Mouse (Mus musculus) cerebellum, adult 18-20 months (tissue): ENCODE results near the gene Fzr1.
A peak's percentile ranks its signal among the peaks of the same experiment; 100 is the strongest.

ENCODE experiments used
- DNase-seq, 2 experiments: peaks; one replicate each; pipeline ENCODE4 v3.0.0; 2021

Fzr1 gene

DNA sequence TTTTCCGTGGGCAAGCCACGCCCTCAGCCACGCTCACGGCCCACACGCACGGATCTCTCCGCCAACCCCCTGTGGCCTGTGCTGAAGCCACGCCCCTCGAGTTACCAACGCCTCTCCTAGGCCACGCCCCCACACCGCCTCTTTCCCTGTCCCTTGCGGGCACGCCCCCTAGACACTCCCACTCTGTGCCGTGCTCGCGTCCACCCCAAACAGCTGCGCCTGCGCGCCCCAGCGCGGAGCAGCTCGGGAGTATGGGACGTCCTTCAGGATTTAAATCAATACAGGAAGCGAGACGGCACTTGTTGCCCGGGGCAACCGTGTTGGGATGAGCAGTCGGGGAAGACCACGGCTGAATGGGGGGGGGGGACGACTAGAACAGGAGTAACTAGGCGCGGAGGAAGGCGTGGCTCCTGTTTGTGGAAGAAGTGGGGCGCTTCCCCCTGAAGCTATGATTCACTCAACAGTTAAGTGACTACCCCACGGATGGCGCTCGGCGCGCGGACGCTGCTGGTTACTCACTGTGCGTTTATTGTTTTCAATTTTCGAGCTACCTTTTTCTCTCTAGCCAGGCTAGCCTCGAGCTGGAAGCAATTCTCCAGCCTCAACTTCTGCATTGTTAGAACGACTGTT is 352 bp upstream of the Fzr1 start:
- peak; percentile 100 for DNase-seq

GRCm38 (mm10) chr10:81377362-81377664 is 1.0 kb downstream of the Fzr1 start:
- no peak for DNase-seq

- DNase-seq, result no peak
Measured at GRCm38 (mm10) chr10:81376561-81377361, 1.6 kb downstream of the Fzr1 start.

- no peak for DNase-seq
Measured at GRCm38 (mm10) chr10:81375322-81375721, 3.0 kb downstream of the Fzr1 start.

GRCm38 (mm10) chr10:81367207-81367495 is 11.2 kb downstream of the Fzr1 start:
- DNase-seq, result no peak

DNA sequence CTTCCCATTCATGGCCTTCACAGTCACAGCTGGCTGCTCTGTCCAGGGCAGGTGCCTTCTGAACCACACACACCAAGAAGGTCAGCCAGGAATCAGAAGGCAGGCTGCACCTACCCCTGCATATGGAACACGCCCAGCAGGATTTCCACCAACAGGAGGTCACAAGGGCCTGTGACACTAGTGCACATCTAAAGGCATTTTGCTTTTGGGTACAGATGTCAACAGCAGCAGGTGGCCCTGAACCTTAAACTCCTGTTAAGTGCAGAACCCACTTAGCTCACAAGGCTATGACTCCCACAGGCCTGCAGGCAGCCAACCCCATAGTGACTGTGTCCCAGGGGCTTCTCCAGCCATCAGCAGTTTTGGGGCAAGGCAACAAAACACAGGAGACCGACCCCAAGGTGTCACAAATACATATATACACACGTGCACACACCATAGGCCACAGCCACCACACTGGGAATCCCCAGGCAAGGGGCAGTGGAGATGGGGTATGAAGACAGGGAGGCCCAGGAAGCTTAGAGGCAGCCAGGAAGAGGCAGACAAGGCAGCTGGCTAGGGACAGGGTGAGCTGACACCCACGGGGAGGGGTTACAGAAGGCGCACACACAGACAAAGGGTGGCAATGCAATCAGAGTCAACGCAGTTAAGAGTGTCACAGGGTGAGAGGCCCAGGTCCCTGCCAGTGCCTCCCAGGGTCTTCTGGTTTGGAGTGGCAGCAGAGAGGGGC is 11.7 kb downstream of the Fzr1 start:
- no peak for DNase-seq

DNA sequence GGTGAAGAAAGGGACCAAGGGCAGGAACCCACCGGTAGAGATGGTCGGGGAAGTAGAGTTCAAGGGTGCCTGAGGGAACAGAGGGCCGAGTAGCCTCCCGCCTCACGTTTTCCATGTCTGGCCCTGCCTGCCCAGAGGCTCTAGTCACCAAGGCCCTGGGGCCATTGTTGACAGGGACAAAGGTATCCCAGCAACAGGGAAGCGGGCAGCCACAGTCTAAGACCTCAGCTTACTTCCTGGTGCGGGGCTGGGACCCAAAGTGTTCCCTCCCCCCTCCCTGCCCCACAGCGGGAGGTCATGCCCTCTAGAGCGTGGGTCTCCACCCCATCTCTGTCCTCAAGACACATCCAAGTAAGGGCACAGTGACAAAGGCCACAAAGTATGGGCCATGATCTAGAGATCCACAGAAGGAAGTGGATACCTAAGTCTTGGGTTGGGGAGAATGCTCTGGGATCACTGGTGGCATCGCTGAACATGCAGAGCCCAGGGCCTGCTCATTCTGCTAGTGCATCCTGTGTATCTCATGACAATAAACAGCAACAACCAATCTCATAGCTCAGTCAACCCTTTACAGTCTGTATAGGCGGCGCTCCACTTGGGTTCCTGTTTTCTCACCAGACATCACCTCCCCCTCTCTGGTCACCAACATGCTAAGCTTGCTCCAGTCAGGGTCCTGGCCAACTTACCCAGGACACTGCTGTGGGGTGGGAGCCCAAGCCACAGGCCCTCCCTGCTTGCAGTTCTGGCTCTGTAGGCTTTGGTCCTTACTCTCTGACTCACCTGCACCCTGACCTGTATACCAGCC is 12.4 kb downstream of the Fzr1 start, which contains the start of gene 4930404N11Rik:
TSS of gene 4930404N11Rik (minus strand) at position 145 of the 805 bp plus-strand sequence.
- DNase-seq, result no peak

DNA sequence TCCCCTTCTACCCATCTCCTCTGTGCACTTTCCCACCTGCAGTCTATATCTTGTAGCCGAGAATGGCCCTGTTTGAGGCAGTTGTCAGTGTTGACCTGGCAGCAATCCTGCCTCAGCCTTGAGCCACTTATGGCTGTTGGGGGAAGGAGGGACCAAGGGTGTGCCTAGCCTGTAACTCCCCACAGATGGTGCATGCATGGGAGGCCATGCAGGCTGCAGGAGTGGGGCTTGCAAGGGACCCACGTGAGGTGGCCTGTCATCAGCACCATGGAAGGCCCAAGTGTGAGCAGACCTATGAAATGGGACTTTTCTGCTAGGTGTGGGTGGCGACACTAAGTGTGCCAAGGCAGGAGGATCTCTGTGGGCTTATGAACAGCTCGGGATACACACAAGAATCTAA is 13.2 kb downstream of the Fzr1 start:
- DNase-seq, result no peak

GRCm38 (mm10) chr10:81364666-81365065 is 13.7 kb downstream of the Fzr1 start:
- no peak for DNase-seq

GRCm38 (mm10) chr10:81363436-81364346 is 14.6 kb downstream of the Fzr1 start:
- DNase-seq, result no peak

GRCm38 (mm10) chr10:81362336-81362949 is 15.9 kb downstream of the Fzr1 start:
- DNase-seq, result no peak

- no peak for DNase-seq
Measured at GRCm38 (mm10) chr10:81360721-81361120, 17.6 kb downstream of the Fzr1 start.

DNA sequence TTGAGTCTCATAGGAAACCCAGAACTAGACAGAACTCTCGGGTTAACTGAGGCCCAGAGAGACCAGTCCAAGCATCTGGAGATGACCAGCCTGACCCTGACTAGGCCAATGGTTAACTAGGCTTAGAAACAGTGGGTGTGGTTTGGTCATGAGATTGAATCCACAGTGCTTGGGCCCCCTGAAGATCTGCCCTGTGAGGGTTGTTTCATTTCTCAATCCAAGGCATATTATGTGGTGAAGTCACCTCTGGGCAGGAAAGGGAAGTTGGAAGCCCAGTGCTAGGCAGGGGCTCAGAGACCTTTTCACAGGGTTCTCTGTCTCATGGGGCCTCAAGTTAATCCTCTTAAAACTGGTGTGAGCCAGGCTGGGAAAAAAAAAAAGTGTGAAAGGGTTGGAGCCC is 19.5 kb downstream of the Fzr1 start:
- no peak for DNase-seq

- no peak for DNase-seq
Measured at GRCm38 (mm10) chr10:81358209-81358608, 20.1 kb downstream of the Fzr1 start.

DNA sequence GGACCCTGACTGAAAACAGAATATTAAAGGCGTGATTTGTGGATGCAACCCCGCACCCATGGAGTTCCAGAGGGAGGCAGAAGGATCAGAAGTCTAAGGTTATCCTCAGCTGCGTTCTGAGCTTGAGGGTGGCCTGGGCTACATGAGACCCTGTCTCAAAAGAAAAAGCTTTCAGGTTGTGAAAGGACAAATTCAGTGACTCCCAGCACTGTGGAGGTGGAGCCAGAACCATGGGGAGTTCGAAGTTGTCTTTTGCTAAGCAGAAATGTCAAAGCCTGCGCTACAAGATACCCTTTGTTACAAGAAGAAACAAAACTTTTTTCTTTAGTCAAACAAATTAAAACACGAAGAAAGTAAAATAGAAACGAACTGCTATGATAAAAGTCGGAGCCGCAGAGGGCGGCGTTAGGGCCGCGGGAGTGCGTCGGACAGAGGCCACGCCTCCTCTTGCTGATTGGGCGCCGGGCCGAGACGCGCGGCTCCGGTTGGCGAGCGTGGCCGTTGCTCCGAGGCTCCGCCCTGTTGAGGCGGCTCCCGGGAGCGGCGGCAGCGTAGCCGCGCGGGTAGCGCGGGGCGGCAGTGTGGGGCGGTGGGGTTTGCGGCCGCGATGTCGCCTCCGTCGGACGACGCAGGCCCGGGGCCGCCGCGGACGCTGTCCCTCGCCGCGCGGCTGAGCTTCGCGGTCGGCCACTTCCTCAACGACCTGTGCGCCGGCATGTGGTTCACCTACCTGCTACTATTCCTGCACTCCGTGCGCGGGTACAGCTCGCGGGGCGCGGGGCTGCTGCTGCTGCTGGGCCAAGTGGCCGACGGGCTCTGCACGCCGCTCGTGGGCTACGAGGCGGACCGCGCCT is 21.1 kb downstream of the Fzr1 start, which contains the start of gene Mfsd12:
TSS of gene Mfsd12 (plus strand) at position 501 of the 854 bp plus-strand sequence.
- DNase-seq, result peak; percentile 93 to 96

DNA sequence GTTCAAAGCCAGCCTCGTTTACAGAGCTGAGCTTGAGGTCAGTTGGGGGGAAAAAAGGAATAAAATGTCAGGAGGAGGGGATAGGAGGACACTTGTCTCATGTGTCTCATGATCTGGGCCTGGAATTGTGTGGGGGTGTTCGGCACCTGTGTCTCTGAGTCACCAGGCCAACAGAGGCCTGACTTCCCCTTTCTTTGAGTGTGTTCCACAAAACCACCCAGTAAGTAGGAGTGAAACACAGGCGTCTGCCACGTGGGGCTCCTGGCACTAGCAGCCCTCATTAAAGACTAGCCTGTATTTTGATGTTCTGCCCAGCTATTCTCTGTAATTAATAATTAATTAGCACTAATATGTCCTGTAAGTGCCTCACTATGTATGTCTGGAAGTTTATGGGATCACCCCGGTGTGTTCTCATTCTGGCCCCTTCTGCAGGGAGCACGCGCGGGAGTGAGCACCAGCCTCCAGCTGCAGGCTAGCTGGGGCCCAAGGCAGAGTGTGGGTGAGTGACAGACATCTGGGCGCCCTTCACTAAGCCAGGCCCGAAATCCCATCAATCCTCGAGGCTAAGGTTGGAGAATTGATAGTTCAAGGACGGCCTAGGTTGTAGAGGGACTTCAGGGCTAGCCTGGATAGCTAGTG is 21.8 kb downstream of the Fzr1 start:
- DNase-seq, result no peak

GRCm38 (mm10) chr10:81355533-81355932 is 22.8 kb downstream of the Fzr1 start:
- no peak for DNase-seq

GRCm38 (mm10) chr10:81354738-81355477 is 23.4 kb downstream of the Fzr1 start:
- no peak for DNase-seq

- DNase-seq, result no peak
Measured at GRCm38 (mm10) chr10:81351678-81352291, 26.5 kb downstream of the Fzr1 start.
